Mouse (Mus musculus): ENCODE results near the gene Camta1. TPM values are rescaled to one million over a fixed set of nuclear protein-coding genes. Genes with fewer than 3 reads are reported as not detected.

The Camta1 gene
- polyA plus RNA-seq, 1 experiment, result 26.3 TPM

GRCm38 (mm10) chr4:151087358-151087757 is 774.3 kb downstream of the Camta1 start:
- Histone ChIP-seq H3K4me1 (ENCODE audit: control insufficient read depth, insufficient read depth, low read length) (no peaks in the 10 kb centered on the region), H3K27ac (ENCODE audit: insufficient read depth, low read depth, low read length) (no peak overlapping the region), H3K4me3 (ENCODE audit: insufficient read depth, low read length) (no peak overlapping the region)
- no peak for TF ChIP-seq CTCF (IDR thresholded peaks at IDR 0.05; ENCODE audit: low read depth, low read length)
- no peak for TF ChIP-seq POLR2A (IDR thresholded peaks at IDR 0.05; ENCODE audit: borderline replicate concordance, low read depth, low read length)

GRCm38 (mm10) chr4:151083027-151083426 is 778.6 kb downstream of the Camta1 start:
- Histone ChIP-seq H3K27ac (ENCODE audit: insufficient read depth, low read depth, low read length) (no peak overlapping the region), H3K4me3 (ENCODE audit: insufficient read depth, low read length) (no peak overlapping the region), H3K4me1 (ENCODE audit: control insufficient read depth, insufficient read depth, low read length) (no peaks in the 10 kb centered on the region)
- TF ChIP-seq POLR2A (IDR thresholded peaks at IDR 0.05; ENCODE audit: borderline replicate concordance, low read depth, low read length), result no peak
- no peak for TF ChIP-seq CTCF (IDR thresholded peaks at IDR 0.05; ENCODE audit: low read depth, low read length)

- TF ChIP-seq POLR2A (IDR thresholded peaks at IDR 0.05; ENCODE audit: borderline replicate concordance, low read depth, low read length) (no peak), CTCF (IDR thresholded peaks at IDR 0.05; ENCODE audit: low read depth, low read length) (no peak)
- Histone ChIP-seq H3K4me3 (ENCODE audit: insufficient read depth, low read length) (no peak overlapping the region), H3K27ac (ENCODE audit: insufficient read depth, low read depth, low read length) (no peak overlapping the region), H3K4me1 (ENCODE audit: control insufficient read depth, insufficient read depth, low read length) (no peaks in the 10 kb centered on the region)
Measured at GRCm38 (mm10) chr4:151081977-151082376, 779.7 kb downstream of the Camta1 start.

- no peak overlapping the region for H3K4me3 ChIP-seq (ENCODE audit: insufficient read depth, low read length)
- no peak for TF ChIP-seq POLR2A (IDR thresholded peaks at IDR 0.05; ENCODE audit: borderline replicate concordance, low read depth, low read length)
- TF ChIP-seq CTCF (IDR thresholded peaks at IDR 0.05; ENCODE audit: low read depth, low read length), result no peak
- no peaks in the 10 kb centered on the region for H3K4me1 ChIP-seq (ENCODE audit: control insufficient read depth, insufficient read depth, low read length)
- H3K27ac ChIP-seq (ENCODE audit: insufficient read depth, low read depth, low read length), result no peak overlapping the region
Measured at GRCm38 (mm10) chr4:151081355-151081754, 780.3 kb downstream of the Camta1 start.

GRCm38 (mm10) chr4:151074817-151075216 is 786.9 kb downstream of the Camta1 start:
- no peak overlapping the region for H3K4me3 ChIP-seq (ENCODE audit: insufficient read depth, low read length)
- TF ChIP-seq CTCF (IDR thresholded peaks at IDR 0.05; ENCODE audit: low read depth, low read length) (no peak), POLR2A (IDR thresholded peaks at IDR 0.05; ENCODE audit: borderline replicate concordance, low read depth, low read length) (no peak)
- no peak overlapping the region for H3K27ac ChIP-seq (ENCODE audit: insufficient read depth, low read depth, low read length)

GRCm38 (mm10) chr4:151073108-151073744 is 788.5 kb downstream of the Camta1 start:
- Histone ChIP-seq H3K4me1 (ENCODE audit: control insufficient read depth, insufficient read depth, low read length) (peaks cover 24% of the 10 kb centered on the region), H3K4me3 (ENCODE audit: insufficient read depth, low read length) (no peak overlapping the region), H3K27ac (ENCODE audit: insufficient read depth, low read depth, low read length) (no peak overlapping the region)
- no peak for TF ChIP-seq POLR2A (IDR thresholded peaks at IDR 0.05; ENCODE audit: borderline replicate concordance, low read depth, low read length)
- TF ChIP-seq CTCF (IDR thresholded peaks at IDR 0.05; ENCODE audit: low read depth, low read length), result no peak

More at GRCm38 (mm10) chr4:151074817-151075216, 786.9 kb downstream of the Camta1 start:
- peaks cover 16% of the 10 kb centered on the region for H3K4me1 ChIP-seq (ENCODE audit: control insufficient read depth, insufficient read depth, low read length)

GRCm38 (mm10) chr4:151070962-151071361 is 790.7 kb downstream of the Camta1 start:
- Histone ChIP-seq H3K27ac (ENCODE audit: insufficient read depth, low read depth, low read length) (peak overlapping the region; percentile 63), H3K4me3 (ENCODE audit: insufficient read depth, low read length) (no peak overlapping the region), H3K4me1 (ENCODE audit: control insufficient read depth, insufficient read depth, low read length) (peaks cover 24% of the 10 kb centered on the region)
- no peak for TF ChIP-seq POLR2A (IDR thresholded peaks at IDR 0.05; ENCODE audit: borderline replicate concordance, low read depth, low read length)
- no peak for TF ChIP-seq CTCF (IDR thresholded peaks at IDR 0.05; ENCODE audit: low read depth, low read length)

- Histone ChIP-seq H3K4me3 (ENCODE audit: insufficient read depth, low read length) (no peak overlapping the region), H3K27ac (ENCODE audit: insufficient read depth, low read depth, low read length) (no peak overlapping the region), H3K4me1 (ENCODE audit: control insufficient read depth, insufficient read depth, low read length) (peaks cover 24% of the 10 kb centered on the region)
- TF ChIP-seq CTCF (IDR thresholded peaks at IDR 0.05; ENCODE audit: low read depth, low read length) (no peak), POLR2A (IDR thresholded peaks at IDR 0.05; ENCODE audit: borderline replicate concordance, low read depth, low read length) (no peak)
Measured at GRCm38 (mm10) chr4:151068751-151069150, 792.9 kb downstream of the Camta1 start.

GRCm38 (mm10) chr4:151059566-151059965 is 802.1 kb downstream of the Camta1 start:
- peaks cover 8% of the 10 kb centered on the region; the same call in 1 of the 2 replicates for H3K4me1 ChIP-seq (ENCODE audit: control insufficient read depth, insufficient read depth, low read length)
- no peak overlapping the region for H3K4me3 ChIP-seq (ENCODE audit: insufficient read depth, low read length)
- TF ChIP-seq POLR2A (IDR thresholded peaks at IDR 0.05; ENCODE audit: borderline replicate concordance, low read depth, low read length), result no peak
- no peak for TF ChIP-seq CTCF (IDR thresholded peaks at IDR 0.05; ENCODE audit: low read depth, low read length)
- H3K27ac ChIP-seq (ENCODE audit: insufficient read depth, low read depth, low read length), result no peak overlapping the region

- TF ChIP-seq CTCF (IDR thresholded peaks at IDR 0.05; ENCODE audit: low read depth, low read length), result no peak
- no peak for TF ChIP-seq POLR2A (IDR thresholded peaks at IDR 0.05; ENCODE audit: borderline replicate concordance, low read depth, low read length)
- H3K4me1 ChIP-seq (ENCODE audit: control insufficient read depth, insufficient read depth, low read length), result peaks cover 8% of the 10 kb centered on the region
- peak overlapping the region; percentile 74 for H3K27ac ChIP-seq (ENCODE audit: insufficient read depth, low read depth, low read length)
- H3K4me3 ChIP-seq (ENCODE audit: insufficient read depth, low read length), result peak overlapping the region; percentile 73
Measured at GRCm38 (mm10) chr4:151058634-151059033, 803.0 kb downstream of the Camta1 start.

Measured in bone marrow macrophage, adult 2 months (primary cell).